Mouse (Mus musculus) retina, embryonic 14.5 days (tissue): ENCODE measurements at regions not wholly inside any gene's neighbourhood (a gene's known extent, or its start where the extent isn't known, plus 50 kb on each side); places are given as distances from the start of the nearest gene placed in this dataset.
"Not testable (repeated sequence)": the region's sequence is repeated elsewhere in the genome, so short reads cannot be mapped to it uniquely, and the experiment has no call there.

Source experiments
- DNase-seq: peaks from one replicate; pipeline ENCODE4 v3.0.0-alpha.2; 2015; ENCODE audit warnings: low spot score

- no peak for DNase-seq
Observed at GRCm38 (mm10) chr8:28400141-28400540, 952.7 kb downstream of the Poteg start.

- peak; percentile 67 for DNase-seq
Observed at GRCm38 (mm10) chr8:28427544-28428135, 980.2 kb downstream of the Poteg start.

- no peak for DNase-seq
Observed at GRCm38 (mm10) chr8:28473190-28473589, 1025.7 kb downstream of the Poteg start.

GRCm38 (mm10) chr8:28487913-28488312 is 1040.4 kb downstream of the Poteg start:
- DNase-seq = no peak

GRCm38 (mm10) chr8:28503488-28504319 is 1056.2 kb downstream of the Poteg start:
- DNase-seq = no peak

GRCm38 (mm10) chr8:28523506-28523905 is 1076.0 kb downstream of the Poteg start:
- DNase-seq = not testable (repeated sequence)

- DNase-seq = no peak
Observed at GRCm38 (mm10) chr8:28547236-28547635, 1099.8 kb downstream of the Poteg start.

- DNase-seq = no peak
Observed at GRCm38 (mm10) chr8:28559881-28560280, 1112.4 kb downstream of the Poteg start.

GRCm38 (mm10) chr8:28579250-28579651 is 1131.8 kb downstream of the Poteg start:
- no peak for DNase-seq

GRCm38 (mm10) chr8:28580821-28581220 is 1133.4 kb downstream of the Poteg start:
- no peak for DNase-seq

- no peak for DNase-seq
Observed at GRCm38 (mm10) chr8:28589999-28590398, 1142.5 kb downstream of the Poteg start.

- DNase-seq = no peak
Observed at GRCm38 (mm10) chr8:28593238-28593637, 1145.8 kb downstream of the Poteg start.

GRCm38 (mm10) chr8:28594191-28594590 is 1146.7 kb downstream of the Poteg start:
- DNase-seq = no peak

GRCm38 (mm10) chr8:28594606-28595005 is 1147.1 kb downstream of the Poteg start:
- DNase-seq = no peak

GRCm38 (mm10) chr8:28595880-28596279 is 1148.4 kb downstream of the Poteg start:
- no peak for DNase-seq
